Mouse (Mus musculus): ENCODE results near the gene Id3. TPM values are rescaled to one million over a fixed set of nuclear protein-coding genes. Genes with fewer than 3 reads are reported as not detected.

The Id3 gene
- total RNA-seq, 2 experiments from 2014 or later: 77.9 to 91.6 TPM

Other genes with a start within 250 kb of the Id3 start
- gene Cnr2, start 248.1 kb upstream of the Id3 start, total RNA-seq (2021): under 1 TPM in 1 of 2 experiments, not detected in 1; 0.09 TPM
- gene Fuca1, start 222.8 kb upstream of the Id3 start, total RNA-seq (2021): 10 to 100 TPM; 48.9 to 52.6 TPM
- gene Hmgcl, start 197.0 kb upstream of the Id3 start, total RNA-seq (2021): 10 to 100 TPM; 31.3 to 35.0 TPM
- 10 to 100 TPM; 26.9 to 29.0 TPM for gene Gale, start 179.8 kb upstream of the Id3 start, total RNA-seq (2021)
- gene Lypla2, start 170.9 kb upstream of the Id3 start, total RNA-seq (2021): 100 to 1,000 TPM; 107 to 111 TPM
- gene Pithd1, start 156.2 kb upstream of the Id3 start, total RNA-seq (2021): 10 to 100 TPM; 86.8 to 90.1 TPM
- 10 to 100 TPM; 31.7 TPM for gene Eloa, start 121.7 kb upstream of the Id3 start, total RNA-seq (2021)
- gene Rpl11, start 90.1 kb upstream of the Id3 start, total RNA-seq (2021): 100 to 1,000 TPM; 254 to 300 TPM
- 1 to 10 TPM; 1.1 to 1.4 TPM for gene E2f2, start 28.9 kb downstream of the Id3 start, total RNA-seq (2021)
- gene Asap3, start 62.9 kb downstream of the Id3 start, total RNA-seq (2021): 1 to 10 TPM; 5.1 to 6.0 TPM
- gene Tcea3, start 104.2 kb downstream of the Id3 start, total RNA-seq (2021): under 1 TPM; 0.31 to 0.44 TPM
- gene Zfp46, start 141.2 kb downstream of the Id3 start, total RNA-seq (2021): 10 to 100 TPM; 69.9 to 74.4 TPM
- gene Hnrnpr, start 167.4 kb downstream of the Id3 start, total RNA-seq (2021): 10 to 100 TPM; 97.3 to 99.9 TPM